Mouse (Mus musculus): Measurements from ENCODE around the gene Pxylp1.

Gene Pxylp1

GRCm38 (mm10) chr9:96818128-96818821 lies 74.2 kb downstream of the Pxylp1 start:
- peak; percentile 48 for DNase-seq

- no peak for DNase-seq
Observed at GRCm38 (mm10) chr9:96811996-96812395, 80.5 kb downstream of the Pxylp1 start.

- DNase-seq = no peak
Observed at GRCm38 (mm10) chr9:96800131-96800825, 92.2 kb downstream of the Pxylp1 start.

GRCm38 (mm10) chr9:96797311-96797710 lies 95.2 kb downstream of the Pxylp1 start:
- no peak for DNase-seq

- peak; percentile 29 for DNase-seq
Observed at GRCm38 (mm10) chr9:96795399-96795928, 97.0 kb downstream of the Pxylp1 start.

- DNase-seq = no peak
Observed at GRCm38 (mm10) chr9:96794601-96795000, 97.9 kb downstream of the Pxylp1 start.

GRCm38 (mm10) chr9:96792543-96792942 lies 99.9 kb downstream of the Pxylp1 start:
- no peak for DNase-seq

DNA sequence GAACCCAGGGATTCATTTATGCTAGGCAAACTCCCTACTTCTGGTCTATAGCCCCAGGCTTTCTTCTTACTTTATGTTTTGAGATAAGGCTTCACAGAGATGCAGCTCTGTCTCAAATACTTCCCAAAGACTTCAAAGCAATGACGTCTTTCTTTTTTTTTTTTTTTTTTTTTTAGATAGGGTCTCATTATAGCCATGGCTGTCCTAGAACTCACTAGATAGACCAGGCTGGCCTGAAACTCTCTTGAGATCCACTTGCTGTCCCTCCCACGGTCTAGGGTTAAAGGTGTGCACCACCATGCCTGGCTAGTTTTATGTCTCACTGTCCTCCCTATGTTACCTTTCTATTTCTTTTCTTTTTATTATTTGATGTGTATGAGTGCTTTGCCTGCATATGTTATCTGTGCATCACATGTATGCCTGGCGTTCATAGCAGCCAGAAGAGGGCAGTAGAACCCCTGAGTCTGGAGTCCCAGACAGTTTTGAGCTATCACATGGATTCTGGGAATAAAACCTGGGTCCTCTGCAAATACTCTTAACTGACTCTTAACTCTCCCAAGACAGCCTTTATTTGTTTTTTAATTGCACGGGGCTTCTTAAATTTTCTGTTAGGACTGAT lies 102.0 kb downstream of the Pxylp1 start:
- no peak for DNase-seq

GRCm38 (mm10) chr9:96789906-96790305 lies 102.6 kb downstream of the Pxylp1 start:
- DNase-seq = no peak

DNA sequence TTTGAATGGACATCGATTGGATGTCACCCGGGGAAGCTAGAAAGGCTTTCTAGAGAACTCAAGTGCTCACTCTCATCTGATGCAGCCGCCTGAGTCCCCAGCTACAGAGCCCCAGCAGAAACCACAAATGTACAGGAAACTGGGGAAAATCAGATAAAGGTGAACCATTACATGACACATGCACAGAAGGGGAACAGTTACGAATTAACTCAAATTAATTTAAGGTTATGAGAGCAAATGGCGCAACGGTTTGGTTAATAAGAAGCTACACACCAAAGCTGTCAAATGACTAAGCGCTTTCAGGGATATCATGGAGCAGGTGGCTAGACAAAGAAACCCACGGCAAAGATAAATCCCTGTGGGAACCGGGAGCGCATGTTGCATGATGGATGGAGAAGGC lies 104.7 kb downstream of the Pxylp1 start:
- DNase-seq = no peak

DNA sequence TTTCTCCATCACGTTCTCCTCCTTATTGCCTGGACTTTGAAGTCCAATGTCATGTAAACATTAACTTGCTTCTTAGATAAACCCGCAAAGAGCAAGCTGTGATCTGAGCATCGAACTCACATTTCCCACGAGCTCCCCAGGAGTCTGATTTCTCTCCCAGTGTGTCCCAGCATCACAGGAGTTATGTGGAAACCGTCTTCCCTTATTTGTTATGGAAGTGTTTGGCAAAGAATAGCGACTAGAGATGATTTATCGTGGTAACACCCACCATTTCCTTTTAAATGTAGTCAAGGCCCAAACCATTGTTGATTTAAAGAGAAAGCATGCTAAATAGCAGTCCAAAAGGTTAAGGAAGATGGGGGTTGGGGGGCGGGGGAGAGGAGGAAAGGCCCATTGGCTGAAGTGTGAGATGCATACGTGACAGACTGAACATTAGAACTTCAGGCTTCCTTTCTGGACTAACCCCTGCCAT lies 106.6 kb downstream of the Pxylp1 start:
- no peak for DNase-seq

DNA sequence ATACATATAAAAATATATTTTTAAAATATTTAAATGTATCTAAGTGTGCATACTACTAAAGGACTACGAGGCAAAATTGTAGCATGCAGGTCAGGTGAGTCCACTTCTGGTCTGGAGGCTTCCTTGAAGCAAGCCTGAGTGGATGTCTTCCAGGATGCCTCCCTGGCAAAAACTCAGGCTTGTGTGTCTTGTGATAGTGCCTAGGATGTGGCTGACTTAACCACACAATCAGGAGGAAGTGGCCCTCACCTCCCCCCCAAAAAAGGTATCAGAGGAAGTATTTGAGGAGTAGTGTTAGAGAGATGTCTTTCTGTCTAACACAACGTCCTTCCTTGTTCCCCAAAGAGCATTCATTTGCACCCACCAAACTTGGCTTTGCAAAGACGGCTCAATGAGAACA lies 107.3 kb downstream of the Pxylp1 start:
- DNase-seq = no peak

GRCm38 (mm10) chr9:96783667-96784066 lies 108.8 kb downstream of the Pxylp1 start:
- DNase-seq = no peak

- no peak for DNase-seq
Observed at GRCm38 (mm10) chr9:96783258-96783657, 109.2 kb downstream of the Pxylp1 start.

GRCm38 (mm10) chr9:96782062-96782461 lies 110.4 kb downstream of the Pxylp1 start:
- no peak for DNase-seq

Data from cerebellum, adult 11 months (tissue).